Mouse (Mus musculus): Measurements from ENCODE around the gene Dnmt1. TPM values are rescaled to one million over a fixed set of nuclear protein-coding genes. Genes with fewer than 3 reads are reported as not detected.

The Dnmt1 gene
- total and polyA plus RNA-seq, 3 experiments: 89.9 to 145 (median 121) TPM

DNA sequence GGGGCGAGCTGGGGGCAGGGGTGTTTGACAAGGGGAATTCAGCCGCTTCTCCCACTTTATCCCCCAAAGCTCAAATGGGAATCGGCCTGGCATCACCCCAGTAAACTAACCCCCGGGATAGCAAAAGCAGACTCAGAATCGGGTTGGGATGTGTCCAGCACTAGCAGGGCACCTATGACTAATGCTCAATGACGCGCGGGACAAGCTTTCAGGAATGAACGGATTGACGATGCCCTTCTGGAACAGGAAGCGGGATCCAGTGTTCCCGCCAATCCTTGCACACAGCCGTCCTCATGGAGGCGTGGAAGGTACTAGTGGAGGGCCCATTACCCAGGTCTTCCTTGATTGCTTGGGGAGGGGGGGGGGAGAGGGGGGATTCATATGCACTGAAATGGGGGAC lies 8.2 kb downstream of the Dnmt1 start:
- no peak overlapping the region for H3K27ac ChIP-seq (ENCODE audit: insufficient read depth, low read depth)
- TF ChIP-seq ZNF384 (IDR thresholded peaks at IDR 0.05; ENCODE audit: low read depth, low read length) (no peak), CHD2 (IDR thresholded peaks at IDR 0.05; ENCODE audit: low read length) (no peak), EP300 (IDR thresholded peaks at IDR 0.05; ENCODE audit: low read length) (no peak), PAX5 (IDR thresholded peaks at IDR 0.05; ENCODE audit: low read length) (no peak), CTCF (conservative IDR thresholded peaks at IDR 0.05 in 1 of 2, IDR thresholded peaks at IDR 0.05 in 1 of 2; ENCODE audit: low read depth in 2 of 2, low read length in 2 of 2) (no peak), MAX (IDR thresholded peaks at IDR 0.05; ENCODE audit: low read length) (no peak), SMC3 (IDR thresholded peaks at IDR 0.05; ENCODE audit: low read depth, low read length) (no peak), NELFE (IDR thresholded peaks at IDR 0.05; ENCODE audit: low read depth, low read length) (no peak), ZC3H11A (IDR thresholded peaks at IDR 0.05; ENCODE audit: low read depth, low read length) (no peak)

DNA sequence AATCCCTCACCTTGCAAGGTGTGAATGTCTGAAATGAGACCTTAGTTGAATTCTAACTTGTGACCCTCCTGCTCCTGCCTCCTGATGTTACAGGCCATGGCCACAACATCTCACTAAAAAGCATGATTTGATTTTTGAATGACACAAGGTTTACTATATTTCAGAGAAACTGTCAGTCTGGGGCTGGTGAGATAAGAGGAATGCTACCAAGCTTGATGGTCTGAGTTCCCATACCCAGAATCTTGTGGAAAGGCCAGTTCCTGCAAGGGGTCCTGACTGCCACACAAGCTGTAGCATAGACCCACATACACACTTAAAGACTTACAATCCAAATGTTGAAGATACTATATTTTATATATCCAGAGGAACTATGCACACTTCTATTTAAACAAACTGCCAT lies 9.3 kb downstream of the Dnmt1 start:
- H3K4me2 ChIP-seq (ENCODE audit: insufficient read depth, low read depth, poor library complexity, severe bottlenecking): peak overlapping the region; percentile 97
- H3K9me3 ChIP-seq (replicated peaks; ENCODE audit: low read length): no peaks in the 10 kb centered on the region
- H3K79me2 ChIP-seq (replicated peaks; ENCODE audit: control insufficient read depth, extremely low read depth, insufficient read depth, poor library complexity, severe bottlenecking): peaks cover 69% of the 10 kb centered on the region
- in situ Hi-C loops (cut with MboI; ENCODE audit: low pct_ligation_motif_present, low pct_unique_long_range_greater_than_20kb, low sequenced_read_pairs) (no loop called here), dilution Hi-C loops (cut with MboI; ENCODE audit: extremely low pct_ligation_motif_present, extremely low pct_unique_long_range_greater_than_20kb, low sequenced_read_pairs) (no loop called here)
- peaks cover 4 to 45% of the 10 kb centered on the region in 2 experiments for H3K36me3 ChIP-seq (replicated peaks in 1 of 2; ENCODE audit: control insufficient read depth in 1 of 2, insufficient read depth in 1 of 2, low read length in 1 of 2)
- no peaks in the 10 kb centered on the region for H3K27me3 ChIP-seq (replicated peaks)
- H3K4me1 ChIP-seq (ENCODE audit: control insufficient read depth in 1 of 2, insufficient read depth in 2 of 2): peaks cover 7 to 60% of the 10 kb centered on the region in 2 experiments
- peak overlapping the region; percentile 94; the same call in 1 of the 2 replicates for H3K9ac ChIP-seq (ENCODE audit: insufficient read depth, low read depth)
- H3K27ac ChIP-seq (ENCODE audit: insufficient read depth, low read depth): no peak overlapping the region
- H3K4me3 ChIP-seq (replicated peaks in 1 of 3; ENCODE audit: low read depth in 2 of 3, low read length in 2 of 3, poor library complexity in 1 of 3): peak overlapping the region in 2 of 3 experiments; percentile 88 to 92
- no peak for DNase-seq (ENCODE audit: extremely low read depth)
- TF ChIP-seq TCF12 (IDR thresholded peaks at IDR 0.05; ENCODE audit: low read depth, low read length) (0 out of 2 replicates have a peak, but pooled peaks have one; percentile 12), MYC (IDR thresholded peaks at IDR 0.05; ENCODE audit: low read depth, low read length) (no peak), HCFC1 (IDR thresholded peaks at IDR 0.05; ENCODE audit: low read depth, low read length) (no peak), ELF1 (IDR thresholded peaks at IDR 0.05; ENCODE audit: low read depth, low read length) (no peak), USF2 (conservative IDR thresholded peaks at IDR 0.05; ENCODE audit: low read depth, low read length) (no peak), SIN3A (IDR thresholded peaks at IDR 0.05; ENCODE audit: low read length) (no peak), JUN (IDR thresholded peaks at IDR 0.05; ENCODE audit: insufficient read depth, low read depth, low read length) (no peak), PAX5 (IDR thresholded peaks at IDR 0.05; ENCODE audit: low read length) (no peak)

More for the DNA sequence above, 8.2 kb downstream of the Dnmt1 start:
- H3K9ac ChIP-seq (ENCODE audit: insufficient read depth, low read depth): peak overlapping the region; percentile 94
- peaks cover 3 to 50% of the 10 kb centered on the region in 2 experiments for H3K4me1 ChIP-seq (ENCODE audit: control insufficient read depth in 1 of 2, insufficient read depth in 2 of 2)
- no peaks in the 10 kb centered on the region for H3K9me3 ChIP-seq (replicated peaks; ENCODE audit: low read length)
- in situ Hi-C loops (cut with MboI; ENCODE audit: low pct_ligation_motif_present, low pct_unique_long_range_greater_than_20kb, low sequenced_read_pairs) (no loop called here), dilution Hi-C loops (cut with MboI; ENCODE audit: extremely low pct_ligation_motif_present, extremely low pct_unique_long_range_greater_than_20kb, low sequenced_read_pairs) (no loop called here)
- H3K4me3 ChIP-seq (replicated peaks in 1 of 3; ENCODE audit: low read depth in 2 of 3, low read length in 2 of 3, poor library complexity in 1 of 3): peak overlapping the region; percentile 83 to 92 (median 88)
- H3K36me3 ChIP-seq (replicated peaks in 1 of 2; ENCODE audit: control insufficient read depth in 1 of 2, insufficient read depth in 1 of 2, low read length in 1 of 2): peaks cover 0 to 35% of the 10 kb centered on the region in 2 experiments
- H3K27me3 ChIP-seq (replicated peaks): no peaks in the 10 kb centered on the region
- no peak for DNase-seq (ENCODE audit: extremely low read depth)
- peaks cover 59% of the 10 kb centered on the region for H3K79me2 ChIP-seq (replicated peaks; ENCODE audit: control insufficient read depth, extremely low read depth, insufficient read depth, poor library complexity, severe bottlenecking)
- H3K4me2 ChIP-seq (ENCODE audit: insufficient read depth, low read depth, poor library complexity, severe bottlenecking): peak overlapping the region; percentile 97

All from CH12.LX (cell line).